ENCODE assay signal across 10 mouse cellular contexts in genomic region chr3:136909534-136909933, GRCm38 (mm10).
"Had no signal": no experiment of that assay in that cellular context is flagged by ENCODE, and none has a peak within 500 bp of the region (broad histone marks: within the 10 kb centered on the region; RNA-seq: fewer than 3 reads in every experiment).

No protein-coding gene starts in this region.

- H3K9me3 ChIP-seq: kidney, embryonic 15.5 days; limb, embryonic 12.5 days; liver, embryonic 13.5 days had no signal

- H3K36me3 ChIP-seq: liver, embryonic 13.5 days had no signal

- H3K4me1 ChIP-seq: kidney, embryonic 15.5 days; liver, embryonic 13.5 days had no signal

- ATAC-seq: liver, postnatal 0 days had no signal

- H3K9ac ChIP-seq: kidney, embryonic 15.5 days; limb, embryonic 12.5 days; liver, embryonic 13.5 days; liver, postnatal 0 days had no signal

- H3K4me3 ChIP-seq: kidney, embryonic 15.5 days; limb, embryonic 12.5 days; liver, embryonic 13.5 days had no signal

- H3K27ac ChIP-seq: kidney, embryonic 15.5 days; limb, embryonic 12.5 days; liver, embryonic 13.5 days; stomach, postnatal 0 days had no signal

- DNase-seq: kidney, adult 2 months; kidney, postnatal 14 days; liver; liver, embryonic 13.5 days; liver, postnatal 0 days; lung, postnatal 36 days; thymus, postnatal 4 days had no signal

- H3K27me3 ChIP-seq: kidney, embryonic 15.5 days; limb, embryonic 12.5 days; liver, embryonic 13.5 days had no signal

- H3K4me2 ChIP-seq: kidney, embryonic 15.5 days; limb, embryonic 12.5 days; liver, embryonic 13.5 days had no signal
